Mouse (Mus musculus) CH12.LX (cell line): ENCODE data around the gene Ppp1r14a.

Source experiments
- CTCF ChIP-seq, 2 experiments: IDR thresholded peaks in 1 of 2; conservative IDR thresholded peaks in 1 of 2; 2 replicates each; pipeline ENCODE4 v1.5.1; 2011 to 2012; ENCODE audit warnings: low read depth in 2 of 2, low read length in 2 of 2, improper control_type of control experiment in 1 of 2, inconsistent platforms in 1 of 2, mild to moderate bottlenecking in 1 of 2, moderate library complexity in 1 of 2
- EP300 ChIP-seq: IDR thresholded peaks from 2 replicates; pipeline ENCODE4 v1.6.1; 2011; ENCODE audit warnings: low read length, improper control_type of control experiment
- SMC3 ChIP-seq: IDR thresholded peaks from 2 replicates; pipeline ENCODE4 v1.6.1; 2011; ENCODE audit warnings: low read depth, low read length, improper control_type of control experiment

DNA sequence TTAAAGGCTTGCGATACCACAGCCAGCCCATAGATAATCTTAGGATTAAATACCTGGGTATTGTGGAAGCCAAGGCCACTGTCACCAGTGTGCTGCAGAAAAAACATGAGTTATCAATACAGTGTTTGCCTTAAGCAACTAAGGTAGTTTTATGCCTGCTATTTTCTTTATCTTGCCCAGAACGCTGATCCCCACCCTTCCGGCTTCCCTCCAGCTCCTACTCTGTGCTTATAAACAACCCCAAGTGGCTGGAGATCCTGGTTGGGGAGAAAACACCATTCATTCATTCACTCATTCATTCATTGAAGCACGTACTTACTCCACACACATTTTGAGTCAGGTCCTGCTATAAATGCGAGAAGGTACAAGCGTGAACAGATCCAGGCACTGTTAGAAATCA is 4.6 kb upstream of the Ppp1r14a start:
- TF ChIP-seq CTCF (conservative IDR thresholded peaks at IDR 0.05 in 1 of 2, IDR thresholded peaks at IDR 0.05 in 1 of 2; ENCODE audit: low read depth in 2 of 2, low read length in 2 of 2) (no peak), EP300 (no peak), SMC3 (no peak)
